Mouse (Mus musculus) embryonic facial prominence, embryonic 13.5 days (tissue): ENCODE data around the gene Aldh1l1. TPM values are rescaled to one million over a fixed set of nuclear protein-coding genes. Genes with fewer than 3 reads are reported as not detected.

ENCODE experiments used
- ATAC-seq: fragments of 200-750 bp; cut with Nextera tagmentation; 2 replicates; pipeline ENCODE4 v1.8.0; 2017; ENCODE audit warnings: low read depth; ENCODE audit not compliant: insufficient number of reproducible peaks, insufficient read depth, low FRiP score, low TSS enrichment
- H3K27ac ChIP-seq: fragments of 300-500 bp; sonication (generic); 2 replicates; pipeline ENCODE4 v1.5.1; 2015; ENCODE audit warnings: moderate library complexity, mild to moderate bottlenecking, inconsistent platforms
- H3K27me3 ChIP-seq: fragments of 300-500 bp; sonication (generic); 2 replicates; pipeline ENCODE4 v1.6.1; 2015; ENCODE audit warnings: mild to moderate bottlenecking, inconsistent platforms
- H3K36me3 ChIP-seq: fragments of 300-500 bp; sonication (generic); 2 replicates; pipeline ENCODE4 v1.6.1; 2015; ENCODE audit warnings: mild to moderate bottlenecking, inconsistent platforms
- H3K4me1 ChIP-seq: fragments of 300-500 bp; sonication (generic); 2 replicates; pipeline ENCODE4 v1.6.1; 2015; ENCODE audit warnings: inconsistent platforms
- H3K4me2 ChIP-seq: fragments of 300-500 bp; sonication (generic); 2 replicates; pipeline ENCODE4 v1.6.1; 2015; ENCODE audit warnings: moderate library complexity, mild to moderate bottlenecking, inconsistent platforms
- H3K4me3 ChIP-seq: fragments of 300-500 bp; sonication (generic); 2 replicates; pipeline ENCODE4 v1.5.1; 2015; ENCODE audit warnings: mild to moderate bottlenecking, inconsistent platforms
- H3K9ac ChIP-seq: fragments of 300-500 bp; sonication (generic); 2 replicates; pipeline ENCODE4 v1.6.1; 2015; ENCODE audit warnings: mild to moderate bottlenecking, inconsistent platforms
- H3K9me3 ChIP-seq: fragments of 300-500 bp; sonication (generic); 2 replicates; pipeline ENCODE4 v1.6.1; 2016; ENCODE audit warnings: inconsistent platforms
- WGBS: fragments of 180-500 bp; shearing (Covaris S2); methylation state at CpG from one replicate; pipeline ENCODE4 v1.1.7; 2015; ENCODE audit warnings: mixed read lengths; 5-methylcytosine and 5-hydroxymethylcytosine counted together
- polyA plus RNA-seq: library from polyadenylated mRNA; unstranded; fragments of >200 nt; fragmentation: Nextera tagmentation; extraction: Ambion mirVana; gene quantifications from 2 replicates; pipeline ENCODE4 v1.2.1, GENCODE M21; 2015

Gene Aldh1l1
- polyA plus RNA-seq, 1 experiment from 2014 or later: 1.6 TPM

DNA sequence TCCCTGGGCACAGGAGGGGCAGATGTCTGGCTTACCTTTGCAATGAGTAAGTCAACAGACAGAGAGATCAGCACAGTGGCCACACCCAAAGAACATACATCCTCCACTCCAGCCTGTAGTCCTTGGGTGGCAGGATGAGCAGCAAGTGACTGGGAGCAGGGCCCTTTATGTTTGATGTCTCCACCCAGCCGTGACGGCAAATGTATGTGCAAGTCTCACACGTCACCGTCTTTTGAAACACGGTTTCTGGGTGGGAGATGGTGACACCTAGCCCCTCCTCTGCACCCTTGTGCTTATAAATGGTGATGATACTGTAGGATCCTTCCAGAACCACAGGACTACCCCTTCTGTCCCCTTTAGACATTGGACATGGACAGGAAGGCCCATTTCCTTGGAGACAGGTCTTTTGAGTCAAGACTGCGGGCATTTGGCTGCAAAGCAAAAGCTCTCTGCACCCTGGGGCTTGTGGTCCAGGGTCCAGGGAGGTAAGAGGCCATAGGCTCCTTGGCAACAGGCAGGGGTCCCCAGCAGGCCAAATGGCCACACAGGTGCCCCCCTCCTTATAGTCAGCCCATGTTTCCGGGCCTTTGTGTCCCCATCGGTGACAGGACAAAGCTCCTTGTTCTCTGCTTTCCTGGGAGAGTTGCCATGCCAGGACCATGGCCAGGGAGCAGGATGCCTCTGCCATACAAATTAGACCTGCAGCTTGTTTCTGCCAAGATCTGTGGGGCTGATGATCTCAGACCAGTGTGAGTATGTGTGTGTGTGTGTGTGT lies 48.7 kb downstream of the Aldh1l1 start:
- H3K9ac ChIP-seq: no peak overlapping the region
- WGBS: 79% methylated on average over 8 of the region's 8 CpGs
- ATAC-seq: no peak

DNA sequence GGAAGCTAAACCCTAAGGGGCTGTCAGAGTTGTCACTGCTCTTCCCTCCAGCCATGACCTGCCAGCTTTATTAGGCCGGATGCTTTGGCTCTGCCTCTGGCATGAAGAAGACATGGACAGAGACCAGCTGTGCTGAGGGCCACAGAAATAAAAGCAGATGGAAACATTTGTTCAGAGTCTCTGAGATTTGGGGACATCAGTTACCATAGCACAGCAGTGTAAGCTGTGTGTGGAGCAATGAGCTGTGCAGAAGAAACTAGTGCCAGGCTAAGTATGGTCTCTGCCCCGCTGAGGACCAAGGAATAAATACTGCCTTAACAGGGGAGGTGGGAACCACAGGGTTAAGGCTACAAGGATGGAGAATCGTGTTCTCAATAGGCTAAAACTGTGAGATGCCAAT lies 50.6 kb downstream of the Aldh1l1 start:
- Histone ChIP-seq H3K9me3 (no peaks in the 10 kb centered on the region), H3K27ac (no peak overlapping the region), H3K4me2 (no peak overlapping the region), H3K36me3 (no peaks in the 10 kb centered on the region), H3K27me3 (no peaks in the 10 kb centered on the region; the same call in 1 of the 2 replicates), H3K9ac (no peak overlapping the region), H3K4me1 (no peaks in the 10 kb centered on the region), H3K4me3 (no peak overlapping the region)
- no peak for ATAC-seq
- WGBS: 65% methylated on average over 3 of the region's 3 CpGs

More for the DNA sequence above, 48.7 kb downstream of the Aldh1l1 start:
- no peaks in the 10 kb centered on the region for H3K36me3 ChIP-seq
- no peak overlapping the region; the same call in 1 of the 2 replicates for H3K27ac ChIP-seq
- no peaks in the 10 kb centered on the region; the same call in 1 of the 2 replicates for H3K27me3 ChIP-seq
- H3K4me1 ChIP-seq: no peaks in the 10 kb centered on the region
- no peaks in the 10 kb centered on the region for H3K9me3 ChIP-seq
- no peak overlapping the region for H3K4me3 ChIP-seq
- no peak overlapping the region for H3K4me2 ChIP-seq

DNA sequence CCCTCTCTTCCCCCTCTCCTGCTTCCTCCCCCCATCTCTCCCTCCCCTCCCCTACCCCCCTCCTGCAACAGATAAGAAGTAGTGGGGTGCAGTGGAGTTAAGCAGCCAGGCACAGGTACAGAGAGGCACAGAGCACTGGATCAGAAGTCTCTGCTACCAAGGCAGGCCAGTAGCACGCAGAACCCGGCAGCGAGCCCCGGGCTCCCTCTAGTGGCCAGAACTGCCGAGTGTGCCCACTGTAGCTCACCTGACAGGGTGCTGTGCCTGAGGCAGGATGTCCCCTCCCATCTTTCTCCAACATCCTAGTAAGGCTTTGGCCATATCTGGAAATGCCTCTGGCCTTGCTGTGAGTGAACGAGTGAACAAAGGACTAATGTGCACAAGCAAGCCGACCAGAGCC lies 51.7 kb downstream of the Aldh1l1 start:
- H3K27me3 ChIP-seq: no peaks in the 10 kb centered on the region; the same call in 1 of the 2 replicates
- 8% methylated on average over 7 of the region's 7 CpGs for WGBS

DNA sequence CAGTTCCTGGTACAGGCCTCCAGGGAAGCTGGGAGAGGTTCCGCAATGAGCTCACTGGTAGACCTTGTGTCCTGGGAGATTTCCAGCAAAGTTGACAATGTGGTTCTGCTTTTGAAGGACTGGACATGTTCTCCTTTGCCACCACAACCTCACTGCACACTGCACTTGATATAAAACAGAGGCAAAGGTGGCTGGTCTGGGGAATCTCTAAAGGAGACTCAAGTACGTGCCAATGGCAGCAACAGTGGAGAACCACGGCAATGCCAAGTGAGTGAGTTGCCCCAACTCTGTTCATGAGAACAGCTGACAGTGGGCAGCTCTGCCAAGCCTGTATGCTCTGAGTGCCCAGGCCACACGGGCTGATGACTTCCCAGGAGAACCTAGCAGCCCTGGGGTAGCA lies 53.0 kb downstream of the Aldh1l1 start:
- 90% methylated on average over 4 of the region's 4 CpGs for WGBS
- H3K4me1 ChIP-seq: no peaks in the 10 kb centered on the region
- no peak for ATAC-seq

More for the DNA sequence above, 51.7 kb downstream of the Aldh1l1 start:
- Histone ChIP-seq H3K4me2 (no peak overlapping the region), H3K4me3 (no peak overlapping the region), H3K4me1 (no peaks in the 10 kb centered on the region), H3K36me3 (no peaks in the 10 kb centered on the region), H3K27ac (no peak overlapping the region), H3K9me3 (no peaks in the 10 kb centered on the region), H3K9ac (no peak overlapping the region)
- no peak for ATAC-seq

DNA sequence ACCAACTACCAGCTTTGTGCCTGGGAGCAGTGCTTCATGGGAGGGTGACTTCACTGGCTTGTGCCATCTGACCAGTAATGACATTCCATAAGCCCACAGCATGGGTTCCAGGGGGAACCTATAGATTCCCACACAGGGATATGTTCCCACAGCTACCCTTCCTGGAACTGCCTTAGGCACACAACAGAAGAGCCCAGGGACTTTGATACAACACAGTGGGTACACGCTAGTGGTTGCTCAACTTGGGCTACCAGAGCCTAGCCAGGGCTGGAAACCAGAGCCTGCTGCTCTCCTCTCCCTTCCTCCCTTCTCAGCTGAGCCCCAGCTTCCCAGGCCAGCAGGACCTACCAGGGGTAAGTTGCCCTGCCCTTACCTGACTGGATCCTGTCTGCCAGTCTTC lies 54.3 kb downstream of the Aldh1l1 start:
- ATAC-seq: no peak
- 79% methylated on average over 1 of the region's 1 CpGs for WGBS
- no peak overlapping the region for H3K9ac ChIP-seq
- no peaks in the 10 kb centered on the region for H3K9me3 ChIP-seq
- H3K4me1 ChIP-seq: no peaks in the 10 kb centered on the region
- no peak overlapping the region for H3K4me3 ChIP-seq
- H3K27ac ChIP-seq: no peak overlapping the region
- H3K36me3 ChIP-seq: no peaks in the 10 kb centered on the region
- H3K4me2 ChIP-seq: no peak overlapping the region
- H3K27me3 ChIP-seq: no peaks in the 10 kb centered on the region; the same call in 1 of the 2 replicates

More for the DNA sequence above, 53.0 kb downstream of the Aldh1l1 start:
- no peak overlapping the region for H3K27ac ChIP-seq
- H3K9me3 ChIP-seq: no peaks in the 10 kb centered on the region
- H3K36me3 ChIP-seq: no peaks in the 10 kb centered on the region
- H3K4me2 ChIP-seq: no peak overlapping the region
- H3K27me3 ChIP-seq: no peaks in the 10 kb centered on the region; the same call in 1 of the 2 replicates
- H3K4me3 ChIP-seq: no peak overlapping the region
- H3K9ac ChIP-seq: no peak overlapping the region

DNA sequence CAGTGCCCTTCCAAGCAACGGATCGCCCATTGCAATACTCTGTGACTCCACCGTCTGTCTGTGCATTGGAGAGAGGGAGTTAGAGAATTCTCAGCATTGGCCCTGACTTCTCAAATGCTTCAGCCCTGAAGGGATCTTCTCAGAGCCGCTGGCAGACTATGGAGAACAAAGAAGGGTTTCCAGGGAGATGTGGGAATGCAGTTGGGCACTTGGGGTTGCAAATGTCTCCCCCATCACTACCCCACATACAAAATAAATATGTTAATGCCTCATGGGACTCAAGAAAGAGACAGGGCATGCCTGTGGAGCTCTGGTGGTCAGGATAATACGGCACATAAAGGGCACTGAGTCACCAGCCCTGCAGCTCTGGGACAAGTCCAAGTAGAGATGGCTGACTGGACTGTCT lies 55.1 kb downstream of the Aldh1l1 start:
- H3K9ac ChIP-seq: no peak overlapping the region
- H3K4me2 ChIP-seq: no peak overlapping the region
- H3K36me3 ChIP-seq: no peaks in the 10 kb centered on the region
- WGBS: 66% methylated on average over 5 of the region's 5 CpGs
- H3K4me1 ChIP-seq: no peaks in the 10 kb centered on the region
- H3K27ac ChIP-seq: no peak overlapping the region
- ATAC-seq: no peak
- H3K9me3 ChIP-seq: no peaks in the 10 kb centered on the region
- no peaks in the 10 kb centered on the region; the same call in 1 of the 2 replicates for H3K27me3 ChIP-seq
- no peak overlapping the region for H3K4me3 ChIP-seq

DNA sequence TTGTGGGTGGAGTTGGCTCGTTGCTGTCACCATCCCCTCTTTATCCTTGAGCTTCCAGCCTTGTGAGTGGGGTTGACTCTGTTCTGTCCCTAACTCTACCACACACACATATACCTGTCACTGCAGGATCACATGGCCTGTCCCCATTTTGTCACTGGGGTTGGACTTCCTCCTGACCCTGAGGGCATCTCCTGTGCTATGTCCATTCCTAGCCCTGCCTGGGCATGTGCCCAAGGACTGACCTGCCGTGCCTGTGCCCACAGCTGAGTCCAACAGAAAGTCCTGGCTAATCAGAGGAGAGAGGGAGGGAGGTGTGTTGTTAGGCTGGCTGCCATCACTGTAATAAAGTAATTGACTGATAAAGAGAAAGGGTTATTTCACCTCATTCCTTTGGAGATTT lies 58.2 kb downstream of the Aldh1l1 start:
- Histone ChIP-seq H3K4me1 (no peaks in the 10 kb centered on the region), H3K36me3 (no peaks in the 10 kb centered on the region), H3K9me3 (no peaks in the 10 kb centered on the region), H3K4me3 (no peak overlapping the region), H3K27me3 (no peaks in the 10 kb centered on the region), H3K4me2 (no peak overlapping the region), H3K27ac (no peak overlapping the region), H3K9ac (no peak overlapping the region)
- 65% methylated on average over 2 of the region's 2 CpGs for WGBS
- no peak for ATAC-seq

DNA sequence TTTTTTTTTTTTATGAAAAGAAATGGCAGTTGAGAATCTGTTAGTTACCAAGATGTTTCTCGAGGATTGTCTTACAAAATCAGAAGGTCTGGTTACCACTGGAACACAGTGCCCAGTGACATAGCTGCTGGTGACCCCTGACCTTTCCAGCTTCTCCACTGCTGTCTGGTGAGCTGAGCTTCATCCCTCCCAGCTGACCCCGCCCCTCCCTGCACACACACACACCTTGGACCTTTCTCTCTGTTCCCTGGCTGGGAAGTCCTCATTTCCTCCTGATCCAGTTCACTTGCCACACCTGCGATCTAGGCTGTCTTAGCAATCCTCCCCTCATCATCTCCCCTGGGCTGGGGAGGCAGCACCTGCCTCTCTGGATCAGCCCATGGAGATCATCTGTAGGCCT lies 60.0 kb downstream of the Aldh1l1 start:
- no peak for ATAC-seq
- H3K4me2 ChIP-seq: no peak overlapping the region

DNA sequence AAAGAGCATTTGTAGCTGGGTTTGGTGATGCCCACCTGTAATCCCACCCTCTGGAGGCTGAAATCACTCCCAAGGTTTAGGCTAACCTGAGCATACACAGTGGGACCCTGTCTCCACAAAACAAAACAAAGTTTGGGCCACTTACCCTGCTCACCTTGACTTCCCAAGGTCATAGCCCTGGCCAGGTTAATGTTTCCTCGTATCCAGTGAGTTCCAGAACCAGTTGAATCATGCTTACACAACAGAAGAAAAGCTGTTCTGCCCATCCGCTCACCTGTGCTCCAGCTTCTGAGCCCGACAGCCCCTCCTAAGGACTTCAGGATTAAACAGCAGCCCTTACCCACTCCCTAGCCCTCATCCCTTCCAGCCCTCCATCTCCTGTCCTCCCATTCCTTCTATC lies 60.8 kb downstream of the Aldh1l1 start:
- Histone ChIP-seq H3K27ac (no peak overlapping the region), H3K4me1 (no peaks in the 10 kb centered on the region; the same call in 1 of the 2 replicates), H3K9me3 (no peaks in the 10 kb centered on the region), H3K4me2 (no peak overlapping the region), H3K4me3 (no peak overlapping the region), H3K36me3 (no peaks in the 10 kb centered on the region), H3K27me3 (no peaks in the 10 kb centered on the region), H3K9ac (no peak overlapping the region)
- 81% methylated on average over 3 of the region's 3 CpGs for WGBS
- no peak for ATAC-seq

More for the DNA sequence above, 60.0 kb downstream of the Aldh1l1 start:
- Histone ChIP-seq H3K27me3 (no peaks in the 10 kb centered on the region), H3K4me1 (no peaks in the 10 kb centered on the region; the same call in 1 of the 2 replicates), H3K9me3 (no peaks in the 10 kb centered on the region), H3K9ac (no peak overlapping the region), H3K36me3 (no peaks in the 10 kb centered on the region), H3K27ac (no peak overlapping the region), H3K4me3 (no peak overlapping the region)
- 57% methylated on average over 3 of the region's 3 CpGs for WGBS

DNA sequence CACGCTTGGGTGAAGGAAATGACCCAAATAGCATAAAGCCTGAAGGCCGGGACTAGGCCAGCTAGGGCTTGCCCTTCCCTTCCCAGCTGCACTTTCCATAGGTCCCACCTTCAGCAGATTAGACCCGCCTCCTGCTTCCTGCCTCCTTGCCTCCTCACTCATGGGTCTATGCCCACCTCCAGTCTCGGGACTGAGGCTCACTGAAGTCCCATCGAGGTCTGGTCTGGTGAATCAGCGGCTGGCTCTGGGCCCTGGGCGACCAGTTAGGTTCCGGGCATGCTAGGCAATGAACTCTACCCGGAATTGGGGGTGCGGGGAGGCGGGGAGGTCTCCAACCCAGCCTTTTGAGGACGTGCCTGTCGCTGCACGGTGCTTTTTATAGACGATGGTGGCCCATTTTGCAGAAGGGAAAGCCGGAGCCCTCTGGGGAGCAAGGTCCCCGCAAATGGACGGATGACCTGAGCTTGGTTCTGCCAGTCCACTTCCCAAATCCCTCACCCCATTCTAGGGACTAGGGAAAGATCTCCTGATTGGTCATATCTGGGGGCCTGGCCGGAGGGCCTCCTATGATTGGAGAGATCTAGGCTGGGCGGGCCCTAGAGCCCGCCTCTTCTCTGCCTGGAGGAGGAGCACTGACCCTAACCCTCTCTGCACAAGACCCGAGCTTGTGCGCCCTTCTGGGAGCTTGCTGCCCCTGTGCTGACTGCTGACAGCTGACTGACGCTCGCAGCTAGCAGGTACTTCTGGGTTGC lies 64.1 kb downstream of the Aldh1l1 start:
- H3K4me2 ChIP-seq: peak overlapping the region; percentile 50
- no peaks in the 10 kb centered on the region for H3K27me3 ChIP-seq
- no peak overlapping the region for H3K27ac ChIP-seq
- H3K9me3 ChIP-seq: no peaks in the 10 kb centered on the region
- peak overlapping the region; percentile 24 for H3K4me3 ChIP-seq
- no peaks in the 10 kb centered on the region; the same call in 1 of the 2 replicates for H3K4me1 ChIP-seq
- no peak for ATAC-seq
- peak overlapping the region; percentile 36; the same call in 1 of the 2 replicates for H3K9ac ChIP-seq
- WGBS: 13% methylated on average over 25 of the region's 25 CpGs
- no peaks in the 10 kb centered on the region for H3K36me3 ChIP-seq

DNA sequence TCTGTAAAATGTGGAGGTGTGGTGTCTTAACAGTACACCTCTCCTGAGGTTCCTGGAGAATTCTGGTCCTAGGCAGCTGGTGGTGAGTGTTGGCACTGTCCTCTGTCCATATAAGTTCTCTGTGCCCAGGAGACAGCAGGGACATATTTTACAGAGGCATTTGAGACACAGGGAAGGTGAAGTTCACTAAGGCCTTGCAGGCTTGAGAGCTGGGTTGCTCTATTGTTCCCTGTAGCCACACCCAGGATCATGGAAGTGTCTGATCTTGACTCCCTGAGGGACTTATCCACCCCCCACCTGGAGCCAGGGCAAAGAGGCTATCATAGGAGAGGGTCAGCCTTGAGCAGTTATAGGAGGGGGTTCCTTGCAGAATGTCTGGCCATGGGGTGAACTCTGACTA lies 65.0 kb downstream of the Aldh1l1 start:
- no peak overlapping the region for H3K4me2 ChIP-seq
- no peaks in the 10 kb centered on the region for H3K9me3 ChIP-seq
- H3K36me3 ChIP-seq: no peaks in the 10 kb centered on the region
- H3K4me1 ChIP-seq: no peaks in the 10 kb centered on the region; the same call in 1 of the 2 replicates
- H3K27me3 ChIP-seq: no peaks in the 10 kb centered on the region
- H3K9ac ChIP-seq: no peak overlapping the region
- no peak for ATAC-seq
- no peak overlapping the region for H3K4me3 ChIP-seq
- H3K27ac ChIP-seq: no peak overlapping the region

DNA sequence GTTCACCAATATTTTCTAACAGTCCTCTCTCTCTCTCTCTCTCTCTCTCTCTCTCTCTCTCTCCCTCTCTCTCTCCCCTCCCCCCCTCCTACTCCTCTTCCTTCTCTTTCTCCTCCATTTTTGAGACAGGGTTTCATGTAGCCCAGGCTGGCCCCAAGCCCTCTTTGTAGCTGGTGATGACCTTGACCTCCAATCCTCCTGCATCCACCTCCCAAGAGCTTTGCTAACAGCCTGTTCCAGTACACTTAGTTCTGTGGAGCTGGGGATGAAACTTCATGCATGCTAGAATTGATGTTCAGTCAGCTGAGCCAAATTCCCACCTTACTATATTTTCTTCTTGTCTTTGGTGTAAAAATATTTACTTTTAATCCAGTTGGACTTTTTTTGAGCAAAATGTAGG lies 67.0 kb downstream of the Aldh1l1 start:
- Histone ChIP-seq H3K36me3 (no peaks in the 10 kb centered on the region), H3K4me2 (no peak overlapping the region), H3K9ac (no peak overlapping the region), H3K4me3 (no peak overlapping the region), H3K27ac (no peak overlapping the region), H3K27me3 (no peaks in the 10 kb centered on the region), H3K9me3 (no peaks in the 10 kb centered on the region), H3K4me1 (no peaks in the 10 kb centered on the region; the same call in 1 of the 2 replicates)
- ATAC-seq: no peak
